Mouse (Mus musculus) liver, embryonic 11.5 days (tissue): ENCODE data around the gene Kcnq4. TPM values are rescaled to one million over a fixed set of nuclear protein-coding genes. Genes with fewer than 3 reads are reported as not detected.
A peak's percentile ranks its signal among the peaks of the same experiment; 100 is the strongest.

ENCODE experiments used
- microRNA counts: library from miRNA; unstranded; fragments of <30 nt; microRNA quantifications from one replicate; lab custom pipeline; 2015
- microRNA-seq: library from miRNA; unstranded; fragments of <30 nt; microRNA quantifications from one replicate; pipeline ENCODE4, GENCODE M21; 2017; ENCODE audit warnings: borderline number of aligned reads
- polyA plus RNA-seq: library from polyadenylated mRNA; unstranded; fragments of >200 nt; fragmentation: Nextera tagmentation; extraction: Ambion mirVana; gene quantifications from 2 replicates; pipeline ENCODE4 v1.2.1, GENCODE M21; 2014

Kcnq4 gene
- polyA plus RNA-seq, 1 experiment from 2014 or later, result 0.90 TPM

MicroRNA genes within 50 kb of the gene (microRNA counts, 519-probe panel; counts per million panel counts)
- 2,520 counts per million, percentile 7 among the panel's probes with 10 or more counts for microRNA mmu-miR-30e (lab: Ali Mortazavi, UCI)

Small RNAs within 50 kb of the gene (microRNA-seq; reads per million reads assigned to microRNA genes)
- gene Mir30c-1, result 96.8 reads per million, percentile 48 among the genes with 10 or more reads in this experiment
- not detected for gene Mir30e
- gene Mir30f, result not detected

Other genes with a start within 250 kb of the Kcnq4 start
- gene Slfnl1, start 216.4 kb downstream of the Kcnq4 start, polyA plus RNA-seq, result 0.10 TPM in 1 of 2 replicates, not detected in the other
- 102 and 116 TPM in 2 replicates for gene Ctps, start 178.3 kb downstream of the Kcnq4 start, polyA plus RNA-seq
- not detected in 2 replicates for gene Gm8439, start 159.9 kb downstream of the Kcnq4 start, polyA plus RNA-seq
- 232 and 242 TPM in 2 replicates for gene Cited4, start 82.0 kb downstream of the Kcnq4 start, polyA plus RNA-seq
- 83.1 and 92.6 TPM in 2 replicates for gene Nfyc, start 83.0 kb upstream of the Kcnq4 start, polyA plus RNA-seq
- gene Rims3, start 106.2 kb upstream of the Kcnq4 start, polyA plus RNA-seq, result 0.66 and 1.1 TPM in 2 replicates
- gene Exo5, start 176.4 kb upstream of the Kcnq4 start, polyA plus RNA-seq, result 16.2 and 17.7 TPM in 2 replicates
- 4.2 and 5.6 TPM in 2 replicates for gene Zfp69, start 203.1 kb upstream of the Kcnq4 start, polyA plus RNA-seq